Mouse (Mus musculus) lung, adult 18-20 months (tissue): ENCODE measurements around the gene Gm21981.
"Not testable (repeated sequence)": the region's sequence is repeated elsewhere in the genome, so short reads cannot be mapped to it uniquely, and the experiment has no call there.

Source experiments
- DNase-seq, 2 experiments: peaks; one replicate each; pipeline ENCODE4 v3.0.0; 2022; ENCODE audit warnings: mixed read lengths in 2 of 2

The Gm21981 gene

DNA sequence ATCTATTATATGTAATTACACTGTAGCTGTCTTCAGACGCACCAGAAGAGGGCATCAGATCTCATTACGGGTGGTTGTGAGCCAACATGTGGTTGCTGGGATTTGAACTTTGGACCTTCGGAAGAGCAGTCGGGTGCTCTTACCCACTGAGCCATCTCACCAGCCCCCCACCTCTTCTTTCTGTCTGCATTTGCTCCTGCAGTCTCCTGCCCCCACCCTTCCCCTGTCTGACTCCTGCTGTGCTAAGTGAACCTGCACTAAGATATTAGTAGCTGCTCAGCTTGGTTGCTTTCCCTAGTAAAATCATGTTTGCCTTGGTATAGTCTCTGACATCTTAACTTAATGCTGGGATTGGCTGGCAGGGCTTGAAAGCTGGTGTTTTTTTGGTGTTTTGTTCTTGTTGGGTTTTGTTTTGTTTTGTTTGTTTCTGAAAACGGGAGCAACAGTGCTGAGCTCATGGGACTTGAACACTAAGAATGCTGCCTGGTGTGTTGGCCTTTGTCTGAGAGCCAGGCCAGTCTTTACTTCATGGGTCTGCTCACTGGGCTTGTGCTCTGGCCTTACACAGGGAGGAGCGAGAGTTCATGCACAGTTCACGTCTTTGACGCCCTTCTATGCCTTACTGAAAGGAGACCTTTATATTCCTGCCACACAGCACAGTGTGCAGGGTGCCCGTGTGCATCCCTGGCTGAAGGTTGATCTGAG lies 31.1 kb downstream of the Gm21981 start:
- no peak for DNase-seq

DNA sequence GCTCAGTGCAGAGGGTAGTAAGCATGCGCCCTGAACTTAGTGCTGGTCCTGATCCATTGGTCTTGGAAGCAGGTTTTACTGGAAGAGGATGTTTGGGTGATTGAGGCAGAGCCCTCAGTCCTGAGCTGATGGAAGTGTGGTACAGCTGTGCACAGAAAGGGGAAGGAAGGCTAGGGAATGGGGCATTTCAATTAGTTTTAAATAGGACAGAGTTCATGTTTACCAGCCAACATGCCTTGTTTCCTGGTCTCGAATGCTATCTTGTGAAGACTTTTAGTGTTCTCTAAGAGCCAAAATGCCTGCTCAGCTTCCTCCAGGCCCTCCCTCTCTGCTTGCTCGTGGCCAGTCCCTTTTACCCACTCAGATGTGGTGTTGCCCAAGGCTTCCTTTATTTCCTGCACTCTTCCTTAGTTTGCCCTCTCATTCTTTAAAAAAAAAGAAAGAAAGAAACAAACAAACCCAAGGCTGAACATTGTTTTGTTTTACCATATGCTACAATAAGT lies 35.5 kb downstream of the Gm21981 start:
- DNase-seq, result no peak

DNA sequence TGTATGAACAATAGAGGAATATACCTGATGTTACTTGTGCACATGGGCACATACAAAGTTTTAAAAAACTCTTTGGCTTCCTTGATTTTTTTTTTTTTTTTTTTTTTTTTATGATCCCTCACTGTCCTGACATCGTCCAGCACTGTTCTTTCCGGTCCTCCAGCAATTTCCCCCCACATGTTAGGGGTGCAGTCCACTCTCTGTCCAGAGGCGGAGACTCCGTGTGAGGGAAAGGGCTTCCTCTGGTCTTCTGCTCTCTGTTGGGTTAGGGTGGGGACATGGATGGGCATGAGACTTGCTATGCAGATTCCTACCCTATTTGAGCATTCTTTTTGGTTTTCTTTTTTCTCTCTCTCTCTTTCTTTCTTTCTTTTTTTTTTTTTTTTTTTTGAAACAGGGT lies 36.4 kb downstream of the Gm21981 start:
- no peak for DNase-seq

DNA sequence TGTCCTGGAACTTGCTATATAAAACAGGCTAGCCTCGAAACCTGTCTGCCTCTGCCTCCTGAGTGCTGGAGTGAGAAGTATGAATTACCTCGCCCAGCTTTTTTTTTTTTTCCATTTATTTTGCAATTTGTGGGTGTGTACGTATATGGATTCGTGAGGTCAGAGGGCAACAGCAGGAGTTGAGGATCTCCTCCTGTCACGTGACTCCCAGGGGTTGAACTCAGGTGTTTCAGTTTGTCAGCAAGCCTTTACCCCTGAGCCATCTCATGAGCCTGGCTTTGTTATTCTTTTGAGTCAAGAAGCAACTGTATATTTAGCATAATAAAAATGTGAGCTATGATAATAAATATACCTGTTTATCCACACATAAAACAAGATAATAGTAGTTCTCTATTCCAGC lies 38.6 kb downstream of the Gm21981 start:
- DNase-seq, result no peak

DNA sequence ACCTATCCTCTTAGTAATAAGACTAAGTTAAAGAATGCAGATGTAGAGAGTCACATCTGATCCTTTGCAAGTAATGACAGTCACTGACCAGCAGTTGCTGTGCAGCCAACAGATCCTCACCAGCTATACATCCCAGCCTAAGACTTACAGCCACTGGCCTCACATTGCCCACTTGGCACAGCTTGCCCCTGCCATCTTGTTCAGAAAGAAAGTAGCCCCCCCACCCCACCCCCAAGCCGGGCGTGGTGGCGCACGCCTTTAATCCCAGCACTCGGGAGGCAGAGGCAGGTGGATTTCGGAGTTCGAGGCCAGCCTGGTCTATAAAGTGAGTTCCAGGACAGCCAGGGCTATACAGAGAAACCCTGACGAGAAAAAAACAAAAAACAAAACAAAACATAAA lies 39.9 kb downstream of the Gm21981 start:
- DNase-seq, result not testable (repeated sequence)

DNA sequence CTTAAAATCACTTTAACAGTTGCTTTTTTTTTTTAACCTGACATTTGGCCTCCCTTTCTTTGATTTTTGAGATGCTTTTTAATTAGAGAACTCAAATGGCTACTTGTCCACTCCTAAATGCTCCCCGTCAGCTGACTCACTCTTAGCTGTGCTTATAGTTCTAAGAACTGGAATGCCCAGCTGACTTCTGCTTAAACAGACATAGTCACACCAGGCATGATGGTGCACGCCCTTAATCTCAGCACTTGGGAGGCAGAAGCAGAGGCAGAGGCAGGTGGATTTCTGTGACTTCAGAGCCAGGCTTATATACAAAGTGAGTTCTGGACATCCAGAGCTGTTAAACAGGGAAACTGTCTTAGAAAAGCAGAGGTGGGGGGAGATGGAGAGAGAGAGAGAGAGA lies 42.3 kb downstream of the Gm21981 start:
- DNase-seq, result no peak

DNA sequence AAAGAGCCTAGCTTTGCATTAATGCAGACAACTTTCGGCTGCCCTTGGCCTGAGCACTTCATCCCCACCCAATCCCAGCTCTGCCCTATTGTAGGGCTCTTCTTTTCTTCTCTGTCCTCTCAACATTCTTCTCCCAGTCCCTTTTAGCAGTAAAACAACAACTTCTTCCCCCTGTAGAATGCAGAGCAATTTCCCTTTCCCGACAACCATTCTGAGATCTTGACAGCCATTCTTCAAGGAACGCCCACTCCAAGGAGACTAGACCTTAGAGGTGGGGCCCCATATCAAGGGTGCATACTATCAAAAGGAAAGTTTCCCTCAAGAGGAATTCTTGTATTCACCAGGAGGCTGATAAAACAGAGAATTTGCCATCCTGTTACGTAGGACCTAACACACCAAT lies 45.3 kb downstream of the Gm21981 start:
- DNase-seq, result no peak

DNA sequence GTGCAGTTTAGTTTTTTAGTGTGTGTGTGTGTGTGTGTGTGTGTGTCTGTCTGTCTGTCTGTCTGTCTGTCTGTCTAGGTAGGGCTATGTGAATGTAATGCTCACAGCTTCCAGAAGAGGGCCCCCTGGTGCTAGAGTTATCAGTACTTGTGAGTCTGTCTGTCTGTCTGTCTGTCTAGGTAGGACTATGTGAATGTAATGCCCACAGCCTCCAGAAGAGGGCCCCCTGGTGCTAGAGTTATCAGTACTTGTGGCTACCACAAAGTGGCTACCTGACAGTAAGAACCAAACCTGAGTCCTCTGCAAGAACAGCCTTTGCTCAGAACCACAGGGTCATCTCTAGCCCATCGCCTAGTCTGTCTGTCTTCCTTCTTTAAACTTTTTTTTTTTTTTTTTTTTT lies 47.6 kb downstream of the Gm21981 start:
- DNase-seq, result peak; percentile 67 to 80

DNA sequence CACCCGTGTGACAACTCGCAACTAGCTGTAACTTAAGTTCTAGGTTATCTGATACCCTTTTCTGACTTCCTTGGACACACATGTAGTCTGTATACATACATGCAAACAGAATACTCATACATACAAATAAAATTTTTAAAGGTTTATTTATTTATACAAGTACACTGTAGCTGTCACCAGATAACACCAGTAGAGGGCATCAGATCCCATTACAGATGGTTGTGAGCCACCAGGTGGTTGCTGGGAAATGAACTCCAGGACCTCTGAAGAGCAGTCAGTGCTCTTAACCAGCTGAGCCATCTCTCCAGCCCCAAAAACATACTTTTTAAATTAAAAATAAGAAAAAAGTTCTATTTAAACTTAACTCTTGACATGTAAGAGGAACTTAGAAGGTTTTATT lies 51.3 kb downstream of the Gm21981 start:
- DNase-seq, result no peak
